Mouse (Mus musculus): ENCODE data around the gene Rrad.

The Rrad gene

GRCm38 (mm10) chr8:104613119-104613518 is 18.0 kb downstream of the Rrad start:
- DNase-seq (ENCODE audit: low read depth, low spot score) = no peak

DNA sequence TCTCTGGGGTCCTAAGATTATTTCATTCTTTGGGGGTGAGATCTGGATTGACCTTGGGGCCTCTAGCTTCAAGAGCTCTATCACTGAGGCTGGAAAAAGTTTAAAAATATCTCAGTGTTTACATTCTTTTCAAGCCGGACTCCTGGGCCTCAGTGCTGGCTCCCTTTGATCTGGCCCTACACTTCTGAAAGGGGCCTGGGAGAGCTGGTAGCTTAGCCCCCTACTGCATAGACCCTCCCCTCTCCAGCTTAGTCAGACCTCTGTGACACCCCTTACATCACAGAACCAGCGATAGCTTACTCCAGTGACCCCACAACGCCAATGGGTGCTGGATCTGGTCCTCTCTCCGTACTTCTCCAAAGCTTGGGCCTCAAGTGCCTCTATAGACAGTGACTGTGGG is 19.5 kb downstream of the Rrad start:
- DNase-seq (ENCODE audit: low read depth, low spot score) = no peak

GRCm38 (mm10) chr8:104610185-104610766 is 20.9 kb downstream of the Rrad start:
- DNase-seq (ENCODE audit: low read depth, low spot score) = no peak

- DNase-seq (ENCODE audit: low read depth, low spot score) = no peak
These were observed 21.9 kb downstream of the Rrad start for GRCm38 (mm10) chr8:104609222-104609621.

DNA sequence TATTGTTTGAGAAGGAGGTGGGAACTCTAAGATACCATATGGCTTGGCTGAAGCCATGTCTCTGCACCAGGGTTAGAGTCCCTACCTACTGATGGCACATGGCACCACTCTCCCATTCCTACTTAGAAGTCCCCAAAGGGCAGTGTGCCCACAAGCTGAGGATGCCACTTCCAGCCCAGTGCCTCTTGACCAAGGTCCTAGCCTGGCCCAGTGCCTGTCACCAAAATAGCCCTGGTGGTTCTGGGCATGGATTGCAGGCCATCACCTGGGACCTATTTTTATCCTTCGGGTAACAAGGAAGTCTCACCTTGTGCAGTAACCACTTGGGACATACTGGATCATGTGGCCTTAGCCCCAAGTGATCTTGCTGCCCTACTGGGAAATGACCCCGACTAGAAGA is 23.2 kb downstream of the Rrad start:
- no peak for DNase-seq (ENCODE audit: low read depth, low spot score)

- DNase-seq (ENCODE audit: low read depth, low spot score) = no peak
These were observed 24.8 kb downstream of the Rrad start for GRCm38 (mm10) chr8:104606329-104606728.

GRCm38 (mm10) chr8:104603245-104603593 is 27.9 kb downstream of the Rrad start:
- DNase-seq (ENCODE audit: low read depth, low spot score) = no peak

DNA sequence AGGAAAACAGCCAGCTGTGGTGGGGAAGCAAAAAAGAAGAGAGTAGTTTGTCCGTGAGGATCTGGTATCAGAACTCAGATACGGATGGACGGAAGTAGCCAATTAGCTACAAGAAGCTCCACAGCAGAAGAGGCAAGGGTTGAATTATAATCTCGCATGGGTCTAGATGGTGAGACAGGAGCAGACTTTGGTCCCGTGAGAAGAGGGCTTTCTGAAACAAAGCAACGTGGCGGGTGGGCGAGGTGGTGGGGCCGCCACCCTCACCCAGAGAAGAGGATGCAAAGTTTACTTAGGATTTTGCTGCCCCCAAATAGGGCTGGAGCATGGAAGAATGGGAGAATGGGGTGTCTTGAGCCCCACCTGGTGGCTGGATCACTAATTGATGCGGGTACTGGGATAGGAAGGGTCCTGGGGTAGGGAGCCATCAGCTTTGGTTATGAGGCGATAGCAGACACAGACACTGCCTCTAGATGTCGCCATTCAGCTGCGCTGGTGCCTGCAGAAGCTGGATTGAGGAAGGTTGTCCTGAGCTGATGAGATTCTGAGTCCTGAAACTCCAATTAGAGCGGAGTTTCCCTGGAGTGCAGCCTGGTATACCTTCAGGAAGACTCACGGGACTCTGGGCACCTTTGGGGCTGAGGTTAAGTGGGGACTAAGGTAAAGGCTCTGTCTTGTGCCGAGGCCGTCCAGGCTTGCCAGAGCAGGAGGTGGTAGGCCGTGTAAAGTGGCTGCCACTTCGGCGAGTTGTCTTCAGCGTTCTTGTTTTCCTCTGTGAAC is 28.5 kb downstream of the Rrad start:
- peak; percentile 76 for DNase-seq (ENCODE audit: low read depth, low spot score)

DNA sequence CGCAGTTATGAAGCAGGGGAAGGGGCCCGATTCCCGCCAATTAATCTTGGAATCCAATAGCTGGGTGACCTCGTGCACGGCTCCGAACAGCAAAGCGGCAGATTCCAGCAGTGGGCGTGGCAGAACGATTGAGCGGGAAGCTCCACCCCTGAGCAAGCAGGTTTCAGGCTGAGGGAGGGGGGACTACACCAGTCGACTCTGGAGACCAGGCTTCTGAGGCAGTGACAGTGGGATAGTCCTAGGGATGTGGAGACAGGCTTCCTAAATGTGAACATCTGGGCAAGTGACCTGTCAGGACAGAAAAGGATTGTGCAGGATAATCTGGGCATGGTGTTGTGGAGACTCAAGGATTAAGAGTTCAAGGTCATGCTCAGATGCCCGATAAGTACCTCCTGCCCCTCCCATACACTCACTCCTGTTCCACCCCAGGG is 29.2 kb downstream of the Rrad start:
- peak; percentile 16 for DNase-seq (ENCODE audit: low read depth, low spot score)

DNA sequence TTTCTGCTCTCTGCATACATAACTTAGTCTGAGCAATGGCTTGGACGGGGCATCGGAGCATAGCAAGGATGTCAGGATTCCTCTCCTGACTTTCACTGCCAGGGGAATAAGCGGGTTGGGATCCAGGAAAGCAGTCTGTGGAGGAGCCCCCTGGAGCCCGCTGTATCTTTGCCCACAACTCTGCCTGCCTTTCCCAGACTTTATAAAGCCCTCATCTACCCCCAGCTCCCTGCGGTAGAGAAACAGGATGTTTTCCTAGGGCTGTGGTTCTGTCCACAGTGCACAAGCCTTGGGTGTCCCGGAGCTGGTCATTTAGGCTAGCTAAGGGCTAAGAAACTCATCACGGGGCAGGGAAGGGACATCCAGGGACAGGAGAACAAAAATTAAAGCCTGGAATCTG is 29.7 kb downstream of the Rrad start:
- no peak for DNase-seq (ENCODE audit: low read depth, low spot score)

GRCm38 (mm10) chr8:104598496-104598895 is 32.6 kb downstream of the Rrad start:
- no peak for DNase-seq (ENCODE audit: low read depth, low spot score)

- DNase-seq (ENCODE audit: low read depth, low spot score) = no peak
These were observed 33.5 kb downstream of the Rrad start for GRCm38 (mm10) chr8:104597656-104598055.

GRCm38 (mm10) chr8:104595773-104596536 is 35.2 kb downstream of the Rrad start:
- no peak for DNase-seq (ENCODE audit: low read depth, low spot score)

DNA sequence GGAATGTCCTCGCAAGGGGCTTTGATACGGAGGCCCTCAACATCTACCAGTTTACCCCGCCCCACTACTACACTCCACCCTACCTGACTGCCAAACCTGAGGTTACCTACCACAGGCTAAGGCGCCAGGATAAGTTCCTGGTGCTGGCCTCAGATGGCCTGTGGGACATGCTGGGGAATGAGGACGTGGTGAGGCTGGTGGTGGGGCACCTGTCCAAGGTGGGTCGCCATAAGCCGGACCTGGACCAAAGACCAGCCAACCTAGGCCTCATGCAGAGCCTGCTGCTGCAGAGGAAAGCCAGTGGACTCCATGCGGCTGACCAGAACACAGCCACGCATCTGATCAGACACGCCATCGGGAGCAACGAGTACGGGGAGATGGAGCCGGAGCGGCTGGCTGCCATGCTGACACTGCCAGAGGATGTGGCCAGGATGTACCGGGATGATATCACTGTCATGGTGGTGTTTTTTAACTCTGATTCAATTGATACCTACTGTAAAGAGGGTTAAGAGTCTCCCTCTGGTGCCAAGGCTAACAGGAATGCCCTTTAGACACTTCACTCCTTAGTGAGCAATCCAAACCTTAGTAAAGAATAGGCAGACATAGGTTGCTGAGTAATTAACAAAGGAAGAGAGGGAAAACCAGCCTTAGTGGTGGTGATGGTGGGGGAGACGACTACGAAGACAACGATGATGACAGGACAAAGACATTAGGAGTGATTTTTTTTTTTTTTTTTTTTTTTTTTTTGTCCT is 36.3 kb downstream of the Rrad start:
- no peak for DNase-seq (ENCODE audit: low read depth, low spot score)

- no peak for DNase-seq (ENCODE audit: low read depth, low spot score)
These were observed 37.4 kb downstream of the Rrad start for GRCm38 (mm10) chr8:104593536-104594325.

- no peak for DNase-seq (ENCODE audit: low read depth, low spot score)
These were observed 38.6 kb downstream of the Rrad start for GRCm38 (mm10) chr8:104592566-104592965.

DNA sequence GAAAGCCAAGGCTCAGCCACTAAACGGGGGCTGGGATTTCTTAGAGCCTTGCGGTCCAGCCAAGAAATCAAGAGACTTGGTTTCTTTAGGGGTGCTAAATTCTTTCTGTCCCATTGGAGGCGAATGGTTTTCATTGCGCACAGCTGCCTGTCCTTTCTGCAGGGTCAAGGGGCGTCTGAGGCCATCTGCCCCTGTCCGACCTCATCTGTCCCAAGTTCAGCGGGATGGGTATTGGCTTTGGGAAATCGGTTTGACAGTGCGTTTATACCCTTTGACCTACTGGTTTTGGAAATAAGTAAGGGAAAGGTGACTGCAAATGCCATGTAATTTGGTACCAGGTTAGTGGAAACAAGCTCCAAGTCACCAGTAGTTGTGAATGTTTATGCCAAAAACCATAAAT is 39.3 kb downstream of the Rrad start:
- no peak for DNase-seq (ENCODE audit: low read depth, low spot score)

DNA sequence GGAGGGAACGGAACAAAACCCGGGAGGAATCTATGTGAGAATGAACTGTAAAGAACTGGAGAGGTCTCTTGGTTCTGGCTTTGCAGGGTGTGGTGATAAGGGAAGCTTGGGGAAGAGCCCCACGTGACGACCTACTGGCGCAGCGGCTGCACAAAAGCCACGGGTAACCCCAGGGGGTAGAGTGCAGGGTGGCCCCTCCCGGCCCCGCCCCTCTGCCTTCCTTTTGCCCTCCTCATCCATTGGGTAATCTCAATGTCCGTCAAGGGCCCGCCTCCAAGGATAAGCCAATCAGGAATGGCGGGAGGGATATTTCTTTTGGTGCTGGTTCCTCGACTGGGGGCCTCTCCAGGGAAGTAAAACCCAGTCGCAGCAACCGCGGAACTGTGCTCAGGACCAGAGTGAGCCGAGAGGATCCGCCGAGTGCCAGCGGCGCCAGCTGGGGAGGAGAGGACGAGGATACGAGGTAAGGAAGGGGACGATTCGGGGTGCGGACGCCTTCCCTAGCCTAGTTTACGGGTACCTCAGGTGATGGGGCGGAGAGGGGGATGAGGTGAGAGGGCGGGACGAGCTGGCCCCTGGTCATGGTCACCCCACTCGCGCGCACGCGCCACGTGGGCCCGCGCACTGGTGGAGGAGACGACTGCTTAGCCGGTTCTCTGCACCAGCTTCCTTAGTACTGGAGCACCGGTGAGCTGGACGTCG is 39.8 kb downstream of the Rrad start, which contains the start of gene Pdp2:
TSS of gene Pdp2 (plus strand) at position 319 of the 702 bp plus-strand sequence.
- DNase-seq (ENCODE audit: low read depth, low spot score) = peak; percentile 84

GRCm38 (mm10) chr8:104590284-104590683 is 40.8 kb downstream of the Rrad start:
- DNase-seq (ENCODE audit: low read depth, low spot score) = no peak

GRCm38 (mm10) chr8:104584522-104584921 is 46.6 kb downstream of the Rrad start:
- no peak for DNase-seq (ENCODE audit: low read depth, low spot score)
